Mouse (Mus musculus) liver, adult 2 months (tissue): ENCODE measurements around the gene Loxl1. TPM values are rescaled to one million over a fixed set of nuclear protein-coding genes. Genes with fewer than 3 reads are reported as not detected.

Source experiments
- DNase-seq: peaks from one replicate; pipeline ENCODE4 v3.0.0-alpha.2; 2011; ENCODE audit warnings: low read depth, low spot score; ENCODE audit errors: extremely low read depth
- H3K27ac ChIP-seq: fragments of 200-500 bp; replicated peaks from 2 replicates; pipeline ENCODE4 v1.5.1; 2012; ENCODE audit warnings: low read depth, mild to moderate bottlenecking, control low read depth, inconsistent platforms, low read length; ENCODE audit not compliant: insufficient read depth
- H3K27me3 ChIP-seq: fragments of 200-500 bp; 2 replicates; pipeline ENCODE4 v1.6.1; 2012; ENCODE audit warnings: mild to moderate bottlenecking, moderate library complexity, low read length, inconsistent platforms; ENCODE audit not compliant: control insufficient read depth, insufficient read depth
- H3K36me3 ChIP-seq: fragments of 200-500 bp; 2 replicates; pipeline ENCODE4 v1.6.1; 2012; ENCODE audit warnings: low read length, inconsistent platforms; ENCODE audit not compliant: control insufficient read depth, insufficient read depth
- H3K4me1 ChIP-seq: fragments of 200-500 bp; 2 replicates; pipeline ENCODE4 v1.6.1; 2011; ENCODE audit warnings: low read length; ENCODE audit not compliant: control insufficient read depth, insufficient read depth
- H3K4me3 ChIP-seq: fragments of 200-500 bp; 2 replicates; pipeline ENCODE4 v1.5.1; 2011; ENCODE audit warnings: low read depth, mild to moderate bottlenecking, control low read depth, low read length, moderate library complexity; ENCODE audit not compliant: insufficient read depth
- H3K79me2 ChIP-seq: fragments of 200-500 bp; 2 replicates; pipeline ENCODE4 v1.6.1; 2012; ENCODE audit warnings: inconsistent platforms, mild to moderate bottlenecking, low read length, moderate library complexity; ENCODE audit not compliant: control insufficient read depth, insufficient read depth
- H3K9ac ChIP-seq: fragments of 200-500 bp; 2 replicates; pipeline ENCODE4 v1.6.1; 2012; ENCODE audit warnings: low read depth, mild to moderate bottlenecking, control low read depth, inconsistent platforms, low read length
- CTCF ChIP-seq: fragments of 200-500 bp; IDR thresholded peaks from 2 replicates; pipeline ENCODE4 v1.5.1; 2011; ENCODE audit warnings: low read depth, low read length, control low read depth
- POLR2A ChIP-seq: fragments of 200-500 bp; IDR thresholded peaks from 2 replicates; pipeline ENCODE4 v1.6.1; 2011; ENCODE audit warnings: low read length, control low read depth; ENCODE audit not compliant: insufficient read depth; ENCODE audit errors: extremely low read depth
- WGBS: fragments of 180-500 bp; shearing (Covaris S2); methylation state at CpG from one replicate; pipeline ENCODE4 v1.1.7; 2018; 5-methylcytosine and 5-hydroxymethylcytosine counted together
- polyA plus RNA-seq: library from polyadenylated mRNA; depleted of rRNA; stranded (reverse); fragments of >200 nt; gene quantifications from 2 replicates; pipeline ENCODE4 v1.2.3, GENCODE M21; 2012
- total RNA-seq: library from RNA; depleted of rRNA; stranded (reverse); fragments of >200 nt; gene quantifications from 2 replicates; pipeline ENCODE4 v1.2.3, GENCODE M21; 2014

Loxl1 gene
- total and polyA plus RNA-seq, 2 experiments: 0.74 to 2.2 TPM

DNA sequence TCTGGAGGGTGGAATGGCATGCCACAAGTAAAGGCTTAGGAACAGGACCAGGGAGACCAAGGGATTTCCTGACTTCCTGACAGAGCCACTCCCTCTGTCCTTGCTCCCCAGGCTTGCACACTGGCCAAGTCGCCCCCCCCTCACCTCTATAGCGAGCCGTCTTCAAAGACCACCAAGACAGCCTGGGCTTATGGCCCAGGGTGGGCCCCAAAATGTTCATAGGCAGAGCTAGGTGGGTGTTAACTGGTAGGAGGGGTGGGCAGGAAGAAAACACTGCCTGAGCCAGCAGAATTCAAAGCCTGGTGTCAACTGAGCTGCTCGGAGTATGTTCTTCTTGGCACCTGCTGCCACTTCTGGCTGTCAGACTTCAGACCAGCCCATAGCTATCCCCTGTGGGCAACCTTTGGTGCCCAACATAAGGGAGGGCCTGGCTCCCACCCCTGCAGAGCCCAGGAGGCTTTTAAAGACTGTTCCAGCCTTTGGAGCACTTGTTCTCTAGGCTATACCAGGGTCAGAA is 15.0 kb downstream of the Loxl1 start:
- TF ChIP-seq CTCF (no peak), POLR2A (no peak)
- WGBS: 74% methylated on average over 4 of the region's 4 CpGs
- Histone ChIP-seq H3K4me3 (no peak overlapping the region), H3K4me1 (no peaks in the 10 kb centered on the region), H3K9ac (no peak overlapping the region), H3K27me3 (no peaks in the 10 kb centered on the region), H3K36me3 (no peaks in the 10 kb centered on the region), H3K79me2 (no peaks in the 10 kb centered on the region), H3K27ac (no peak overlapping the region)
- no peak for DNase-seq

DNA sequence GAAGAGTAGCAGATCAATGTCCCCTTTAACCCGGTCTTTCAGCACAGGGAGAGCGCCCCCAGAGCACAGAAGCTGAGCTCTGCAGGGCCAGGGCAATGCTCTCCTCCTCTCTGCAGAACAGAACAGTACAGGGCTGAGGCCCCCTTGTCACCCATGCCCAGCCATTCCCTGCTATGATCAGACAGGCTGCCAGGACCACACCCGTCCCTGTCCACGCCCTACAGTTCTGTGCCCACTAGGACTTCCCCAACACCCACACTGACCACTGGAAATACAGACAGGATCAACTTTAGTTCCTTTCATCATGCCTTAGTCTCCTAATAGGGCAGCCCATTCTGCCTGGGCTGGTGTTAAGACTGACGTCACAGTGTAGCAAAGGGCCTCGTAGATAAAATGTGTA is 15.9 kb downstream of the Loxl1 start:
- H3K79me2 ChIP-seq: no peaks in the 10 kb centered on the region

GRCm38 (mm10) chr9:58295766-58296361 is 17.1 kb downstream of the Loxl1 start:
- Histone ChIP-seq H3K36me3 (no peaks in the 10 kb centered on the region), H3K4me3 (no peak overlapping the region), H3K79me2 (no peaks in the 10 kb centered on the region), H3K4me1 (no peaks in the 10 kb centered on the region), H3K27ac (no peak overlapping the region), H3K27me3 (no peaks in the 10 kb centered on the region), H3K9ac (no peak overlapping the region)
- DNase-seq: no peak
- TF ChIP-seq CTCF (no peak), POLR2A (no peak)
- 62% methylated on average over 9 of the region's 9 CpGs for WGBS

More for the DNA sequence above, 15.9 kb downstream of the Loxl1 start:
- Histone ChIP-seq H3K4me1 (no peaks in the 10 kb centered on the region), H3K36me3 (no peaks in the 10 kb centered on the region), H3K9ac (no peak overlapping the region), H3K27ac (no peak overlapping the region), H3K4me3 (no peak overlapping the region), H3K27me3 (no peaks in the 10 kb centered on the region)
- TF ChIP-seq CTCF (no peak), POLR2A (no peak)
- DNase-seq: no peak
- WGBS: 59% methylated on average over 6 of the region's 6 CpGs

- Histone ChIP-seq H3K79me2 (no peaks in the 10 kb centered on the region), H3K4me3 (no peak overlapping the region), H3K27ac (no peak overlapping the region), H3K36me3 (no peaks in the 10 kb centered on the region), H3K9ac (no peak overlapping the region), H3K4me1 (no peaks in the 10 kb centered on the region), H3K27me3 (no peaks in the 10 kb centered on the region)
- no peak for DNase-seq
- WGBS: 88% methylated on average over 3 of the region's 3 CpGs
- TF ChIP-seq CTCF (no peak), POLR2A (no peak)
These were observed 17.6 kb downstream of the Loxl1 start for GRCm38 (mm10) chr9:58295345-58295744.

DNA sequence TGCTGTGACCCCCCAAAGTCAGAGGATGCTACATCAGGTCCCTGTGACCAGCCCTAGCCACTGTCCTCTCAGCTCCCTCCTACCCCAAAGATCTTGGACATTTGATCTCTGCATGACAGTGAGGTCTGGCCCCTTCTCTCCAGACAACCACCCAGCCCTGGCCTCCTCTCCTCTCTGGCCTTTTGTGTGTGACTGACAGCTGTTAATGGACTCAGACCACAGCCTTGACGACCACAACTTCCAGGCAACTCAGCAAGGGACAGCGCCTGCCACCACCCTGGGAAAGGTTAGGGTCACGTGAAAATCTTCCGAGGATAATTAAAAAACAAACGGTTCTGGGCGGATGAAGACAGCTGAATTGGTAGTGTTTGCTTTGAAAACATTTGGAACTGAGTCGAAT is 18.5 kb downstream of the Loxl1 start:
- no peak overlapping the region for H3K4me3 ChIP-seq
- H3K79me2 ChIP-seq: no peaks in the 10 kb centered on the region
- WGBS: 48% methylated on average over 7 of the region's 7 CpGs
- H3K27me3 ChIP-seq: no peaks in the 10 kb centered on the region
- H3K4me1 ChIP-seq: no peaks in the 10 kb centered on the region
- TF ChIP-seq CTCF (no peak), POLR2A (no peak)
- no peak overlapping the region for H3K9ac ChIP-seq
- no peak overlapping the region for H3K27ac ChIP-seq
- no peak for DNase-seq
- H3K36me3 ChIP-seq: no peaks in the 10 kb centered on the region

DNA sequence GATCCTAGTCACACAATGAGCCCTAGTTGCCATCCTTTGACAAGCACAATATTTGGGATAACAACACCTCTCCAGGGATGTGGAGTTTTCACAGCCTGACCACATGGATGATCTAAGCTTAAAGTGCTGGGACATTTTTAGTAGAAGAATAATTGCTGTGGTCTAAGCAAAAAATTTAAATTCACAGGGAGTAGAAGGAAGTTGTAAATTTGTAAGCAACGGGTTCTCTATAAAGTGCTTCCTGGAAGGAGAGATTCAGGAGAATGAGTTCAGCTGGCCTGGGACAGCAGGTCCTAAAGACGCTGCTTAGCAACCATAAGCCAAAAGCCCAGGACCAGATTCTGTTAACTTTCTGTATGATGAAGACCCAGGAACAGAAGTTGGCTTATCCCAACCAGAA is 23.1 kb downstream of the Loxl1 start:
- TF ChIP-seq POLR2A (no peak), CTCF (no peak)
- Histone ChIP-seq H3K36me3 (no peaks in the 10 kb centered on the region), H3K9ac (no peak overlapping the region), H3K79me2 (no peaks in the 10 kb centered on the region), H3K4me3 (no peak overlapping the region), H3K27me3 (no peaks in the 10 kb centered on the region), H3K4me1 (no peaks in the 10 kb centered on the region), H3K27ac (no peak overlapping the region)
- no peak for DNase-seq
- WGBS: 70% methylated on average over 2 of the region's 2 CpGs
